Mouse (Mus musculus) urinary bladder, postnatal 10 days (tissue): Measurements from ENCODE around the gene Has3.
"Not testable (repeated sequence)": the region's sequence is repeated elsewhere in the genome, so short reads cannot be mapped to it uniquely, and the experiment has no call there.

Source experiments
- DNase-seq: peaks from one replicate; pipeline ENCODE4 v3.0.0; 2022; ENCODE audit warnings: low spot score

Gene Has3

DNA sequence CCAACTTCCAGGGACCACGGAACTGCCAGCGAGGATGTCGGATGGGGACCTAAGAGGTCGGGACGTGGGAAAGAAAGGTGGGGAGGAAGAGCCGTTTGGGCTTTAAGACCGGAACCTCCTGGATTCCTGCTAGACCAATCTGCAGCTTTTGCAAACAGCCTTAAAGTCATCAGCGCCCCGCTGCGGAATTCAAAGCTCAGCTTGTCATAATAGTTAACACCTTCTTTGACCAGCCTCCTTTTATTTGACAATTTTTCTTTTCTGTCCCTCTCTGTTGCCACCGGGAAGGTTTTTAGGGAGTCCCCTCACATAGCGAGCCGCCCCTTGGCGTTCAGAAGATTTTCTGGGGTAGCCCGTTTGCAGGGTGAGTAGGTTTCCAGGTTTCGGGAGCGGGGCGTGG is at the start of gene Has3:
Has3 (plus strand) TSS at position 192 of the 400 bp plus-strand sequence.
- DNase-seq = no peak

- DNase-seq = no peak
Measured at GRCm38 (mm10) chr8:106820553-106821515, 49.2 kb upstream of the Has3 start.

- DNase-seq = no peak
Measured at GRCm38 (mm10) chr8:106828921-106829320, 41.1 kb upstream of the Has3 start.

GRCm38 (mm10) chr8:106829526-106830045 is 40.5 kb upstream of the Has3 start:
- DNase-seq = no peak

DNA sequence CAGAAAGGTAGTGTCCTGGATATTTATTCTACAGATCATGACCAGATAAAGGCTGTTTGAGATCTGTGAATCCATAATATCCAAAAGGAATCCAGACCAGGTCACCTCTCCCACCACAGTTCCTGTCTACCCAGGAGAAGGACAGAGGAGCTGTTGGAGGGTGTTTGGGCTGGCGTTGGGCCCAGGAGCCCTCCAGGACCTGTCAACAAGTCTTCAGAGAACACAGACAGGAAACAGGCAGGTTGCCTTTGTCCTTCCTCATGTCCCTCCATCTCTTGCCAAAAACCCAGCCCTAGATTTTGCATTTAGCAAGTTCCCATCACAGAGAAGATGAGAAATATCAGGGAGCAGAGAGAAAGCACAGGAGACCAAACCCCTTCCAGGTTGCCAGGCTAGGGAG is 35.1 kb upstream of the Has3 start:
- DNase-seq = no peak

DNA sequence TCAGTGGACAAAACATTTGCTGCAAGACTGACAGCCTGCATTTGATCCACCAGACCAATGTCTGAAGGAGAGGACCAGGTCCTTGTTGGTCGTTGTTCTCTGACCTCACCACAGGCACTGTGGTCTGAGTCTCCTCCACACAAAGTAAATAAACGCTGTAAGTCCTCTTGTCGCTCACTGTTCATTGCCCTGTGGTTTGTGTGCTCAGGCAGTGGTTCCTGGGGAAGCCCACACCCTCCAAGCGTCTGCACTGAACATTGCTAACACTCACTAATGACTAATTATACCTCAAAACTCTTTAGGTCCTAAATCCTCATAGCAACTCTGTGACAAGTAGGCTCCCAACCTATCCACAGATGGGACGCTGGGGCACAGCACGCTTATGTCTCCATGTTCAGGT is 33.5 kb upstream of the Has3 start:
- no peak for DNase-seq

DNA sequence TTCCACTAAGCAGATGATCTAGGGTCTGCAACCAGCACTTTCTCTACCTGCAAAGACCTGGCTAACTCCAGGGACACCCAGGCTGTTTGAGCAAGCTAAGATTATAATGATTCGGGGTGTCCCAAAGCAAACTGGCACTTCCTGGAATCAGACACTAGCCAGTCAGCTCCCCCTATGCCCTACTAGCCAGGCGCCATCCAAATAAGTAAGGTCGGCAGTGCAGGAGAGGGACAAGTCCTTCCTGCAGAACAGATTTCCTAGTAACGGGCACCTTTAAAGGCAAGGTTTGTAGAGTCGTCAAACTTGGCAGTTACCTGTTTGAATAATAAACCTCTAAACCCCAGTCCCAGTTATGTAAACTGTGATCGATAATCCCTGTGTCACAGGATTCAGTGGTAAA is 31.2 kb upstream of the Has3 start:
- no peak for DNase-seq

- DNase-seq = no peak
Measured at GRCm38 (mm10) chr8:106839209-106840001, 30.6 kb upstream of the Has3 start.

DNA sequence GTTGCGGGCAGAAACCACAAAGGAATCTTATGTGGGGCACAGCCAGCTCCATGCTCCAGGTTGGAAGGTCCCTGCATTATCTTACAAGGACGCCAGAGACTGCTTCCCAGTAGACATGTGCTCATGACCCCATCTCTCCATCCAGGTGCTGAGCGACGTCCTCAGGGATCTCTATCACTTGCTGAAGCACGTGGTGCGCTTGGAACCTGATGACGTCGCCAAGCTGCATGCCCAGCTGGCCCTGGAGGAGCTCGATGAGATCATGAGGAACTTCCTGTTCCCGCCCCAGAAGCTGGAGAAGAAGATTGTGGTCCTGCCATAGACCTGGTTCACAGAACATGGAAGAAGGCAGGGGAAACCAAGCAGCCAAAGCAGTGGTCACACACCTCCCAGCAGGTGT is 20.0 kb upstream of the Has3 start:
- DNase-seq = no peak

- DNase-seq = no peak
Measured at GRCm38 (mm10) chr8:106854534-106855241, 15.4 kb upstream of the Has3 start.

DNA sequence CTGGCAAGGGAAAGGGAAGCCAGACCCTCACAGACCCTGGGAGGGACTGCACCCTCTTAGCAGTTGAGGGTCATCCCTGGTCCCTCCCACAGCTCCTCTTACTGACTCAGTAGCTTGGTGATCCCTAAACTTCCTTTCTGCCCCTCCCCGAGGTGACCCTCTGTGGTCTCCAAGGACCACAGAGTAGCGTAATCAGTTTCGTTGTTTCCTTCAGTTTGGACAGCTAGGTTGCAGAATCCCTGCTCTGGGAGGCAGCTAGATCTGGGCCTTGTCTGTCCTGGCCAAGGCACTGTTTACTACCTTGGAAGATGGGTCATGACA is 14.8 kb upstream of the Has3 start:
- no peak for DNase-seq

DNA sequence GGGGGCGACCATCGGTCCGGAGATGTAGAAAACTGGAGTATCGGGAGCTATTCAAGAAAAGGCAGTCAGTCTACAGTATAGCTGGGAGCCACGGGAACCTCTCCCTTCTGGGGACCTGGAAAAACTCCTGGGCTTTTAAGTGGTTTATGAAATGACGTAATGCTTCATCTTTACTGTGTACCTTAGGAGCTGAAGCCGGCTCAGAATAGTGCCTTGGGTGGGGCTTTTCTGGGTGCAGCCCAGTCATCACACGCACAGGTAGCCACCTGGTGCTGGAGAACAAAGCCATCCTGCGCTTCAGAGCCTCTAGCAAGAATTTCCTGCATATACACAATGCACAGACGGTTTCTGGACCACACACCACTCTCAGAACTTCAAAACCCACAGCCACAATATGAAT is 7.2 kb upstream of the Has3 start:
- no peak for DNase-seq

DNA sequence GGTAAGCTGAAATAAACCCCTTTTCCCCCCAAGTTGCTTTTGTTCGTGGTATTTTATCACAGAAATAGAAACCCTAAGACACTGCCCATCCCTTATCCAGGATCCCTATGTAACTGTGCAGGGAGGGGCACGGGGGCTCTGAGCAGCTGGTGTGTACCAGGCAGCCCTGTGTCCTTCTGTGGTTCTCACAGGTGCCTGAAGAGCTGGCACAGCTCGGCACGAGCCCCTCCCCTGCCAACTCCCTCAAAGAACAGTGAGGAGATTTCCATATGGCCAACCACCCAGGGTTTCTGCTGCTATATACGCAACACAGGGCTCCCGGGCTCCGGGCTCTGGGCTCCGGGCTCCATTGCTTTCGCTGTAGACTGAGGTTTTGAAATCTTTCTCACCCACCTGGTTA is 4.7 kb upstream of the Has3 start:
- DNase-seq = no peak

DNA sequence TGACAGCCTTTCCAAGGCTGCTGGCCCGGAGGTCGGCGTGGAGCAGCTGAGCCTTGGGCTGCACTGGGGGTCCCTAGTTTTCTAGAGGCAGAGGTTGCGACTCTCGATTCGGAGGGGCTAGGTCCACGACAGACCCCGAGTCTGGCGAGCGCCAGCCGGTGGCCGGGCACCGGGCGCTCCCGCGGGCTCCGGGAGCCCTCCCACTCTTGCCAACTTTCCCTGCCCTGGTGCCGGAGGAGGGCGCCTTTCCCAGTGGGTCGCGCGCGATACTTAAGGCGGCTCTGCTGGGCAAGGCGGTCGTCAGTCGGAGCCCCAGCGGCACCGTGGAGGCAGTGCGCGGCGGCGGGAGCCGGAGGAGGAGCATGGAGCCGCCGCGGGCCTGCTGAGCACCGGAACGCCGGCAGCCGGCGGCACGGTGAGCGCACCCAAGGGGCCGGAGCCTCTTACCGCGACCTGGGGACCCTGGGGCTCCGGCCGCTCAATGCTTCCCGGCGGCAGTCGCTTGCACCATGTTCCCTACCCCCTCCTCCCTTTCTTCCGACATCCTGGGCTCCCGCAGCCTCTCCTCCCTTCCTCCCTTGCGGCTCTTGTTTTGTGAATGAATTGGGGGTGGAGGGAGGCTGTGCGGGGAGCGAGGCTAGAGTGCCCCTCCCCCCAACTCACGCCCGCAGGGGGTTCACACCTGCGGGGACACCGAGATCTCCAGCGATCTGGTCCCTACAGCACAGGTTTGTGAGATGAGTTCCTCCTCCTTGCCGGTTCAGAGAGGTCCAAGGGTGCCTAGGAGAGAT is 690 bp downstream of the Has3 start:
- DNase-seq = no peak

DNA sequence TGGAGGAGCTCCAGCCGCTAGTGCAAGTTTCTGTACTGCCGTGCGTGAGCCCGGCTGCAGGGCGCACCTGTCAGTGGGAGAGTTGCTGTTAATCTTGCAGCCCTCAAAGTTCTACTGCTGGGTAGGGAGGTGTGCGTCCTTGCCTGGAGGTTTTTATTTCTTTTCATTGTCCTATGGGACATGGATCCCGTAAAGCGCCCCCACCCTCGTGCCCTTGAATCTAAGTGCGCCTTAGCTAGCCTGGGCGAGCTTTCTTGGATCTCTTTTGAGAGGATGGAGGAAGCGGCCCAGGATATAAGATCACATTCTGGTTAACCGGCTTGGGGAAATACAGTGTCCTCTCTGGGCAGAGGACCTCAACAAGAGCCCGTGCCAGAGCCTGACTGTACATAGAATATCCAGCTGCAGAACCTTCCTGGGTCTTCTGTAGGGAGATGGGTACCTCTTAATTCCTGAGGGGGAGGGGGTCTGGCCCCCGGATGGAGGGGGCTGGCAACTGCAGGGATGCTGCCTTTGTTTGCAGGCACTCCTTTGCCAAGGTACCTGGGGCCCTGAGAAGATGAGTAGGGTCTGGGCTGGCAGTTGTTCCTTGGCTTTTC is 1.4 kb downstream of the Has3 start:
- no peak for DNase-seq

- DNase-seq = no peak
Measured at GRCm38 (mm10) chr8:106871931-106872371, 1.9 kb downstream of the Has3 start.

GRCm38 (mm10) chr8:106872454-106873034 is 2.5 kb downstream of the Has3 start:
- DNase-seq = no peak

GRCm38 (mm10) chr8:106880121-106880707 is 10.2 kb downstream of the Has3 start:
- DNase-seq = no peak

- not testable (repeated sequence) for DNase-seq
Measured at GRCm38 (mm10) chr8:106884094-106884493, 14.1 kb downstream of the Has3 start.

DNA sequence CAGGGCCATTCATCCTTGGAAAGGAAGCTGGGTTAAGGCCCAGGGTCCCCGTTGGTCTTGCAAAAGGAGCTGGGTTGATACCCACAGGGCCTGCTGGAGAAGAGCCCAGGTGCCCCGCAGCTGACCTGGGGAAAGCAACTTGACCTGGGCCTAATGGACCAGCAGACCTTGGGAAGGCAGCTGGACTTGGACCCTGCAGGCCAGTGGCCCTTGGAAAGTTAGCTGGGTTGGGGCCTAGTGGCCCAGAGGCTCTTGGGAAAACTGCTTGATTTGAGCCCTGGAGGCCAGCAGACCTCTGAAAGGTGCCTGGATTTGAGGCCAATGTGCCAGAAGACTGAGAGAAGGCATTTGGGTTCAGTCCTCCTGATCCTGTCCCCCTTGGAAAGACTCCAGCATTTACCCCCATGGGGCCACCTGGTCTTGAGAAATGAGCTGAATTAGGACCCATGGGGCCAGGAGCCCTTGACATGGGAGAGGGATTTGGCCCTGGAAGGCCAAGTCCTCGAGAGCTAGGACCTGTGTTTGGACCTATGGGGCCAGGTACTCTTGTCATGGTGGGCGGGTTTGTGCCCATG is 14.9 kb downstream of the Has3 start:
- not testable (repeated sequence) for DNase-seq
